Mouse (Mus musculus) B cell, adult 2 months (primary cell): Measurements from ENCODE around the gene Zfp605.
"Not testable (repeated sequence)": the region's sequence is repeated elsewhere in the genome, so short reads cannot be mapped to it uniquely, and the experiment has no call there.

Experiments used
- DNase-seq, 2 experiments: peaks; one replicate each; pipeline ENCODE4 v3.0.0; 2022

Gene Zfp605

GRCm38 (mm10) chr5:110109991-110110441, at the start of gene Zfp605:
TSS of gene Zfp605 (plus strand) at chr5:110110092.
- peak; percentile 82 to 84 for DNase-seq

GRCm38 (mm10) chr5:110072413-110072812, 37.5 kb upstream of the Zfp605 start, which contains the start of gene Gm17655:
TSS of gene Gm17655 (minus strand) at chr5:110072513.
- DNase-seq = not testable (repeated sequence)

DNA sequence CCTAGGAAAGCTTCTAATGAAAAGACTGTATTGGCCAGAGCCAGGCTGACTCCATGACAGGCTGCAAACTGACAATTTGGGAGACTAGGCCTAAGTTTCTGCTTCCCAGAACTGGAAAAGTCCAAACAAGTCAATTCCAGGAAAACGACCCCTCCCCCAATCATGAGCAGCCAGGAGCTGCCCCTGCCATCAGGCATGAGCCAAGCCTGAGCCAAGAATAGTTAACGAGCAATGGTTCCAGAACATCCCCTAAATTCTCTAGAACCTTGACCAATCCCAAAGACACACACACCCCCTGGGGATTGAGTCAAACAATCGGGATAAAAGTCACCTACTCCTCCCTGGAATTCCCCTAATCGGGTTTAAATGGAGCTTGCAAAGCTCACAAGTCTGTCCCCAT, 26.9 kb upstream of the Zfp605 start:
- DNase-seq = no peak

- no peak for DNase-seq
Measured at GRCm38 (mm10) chr5:110086161-110086866, 23.6 kb upstream of the Zfp605 start.

DNA sequence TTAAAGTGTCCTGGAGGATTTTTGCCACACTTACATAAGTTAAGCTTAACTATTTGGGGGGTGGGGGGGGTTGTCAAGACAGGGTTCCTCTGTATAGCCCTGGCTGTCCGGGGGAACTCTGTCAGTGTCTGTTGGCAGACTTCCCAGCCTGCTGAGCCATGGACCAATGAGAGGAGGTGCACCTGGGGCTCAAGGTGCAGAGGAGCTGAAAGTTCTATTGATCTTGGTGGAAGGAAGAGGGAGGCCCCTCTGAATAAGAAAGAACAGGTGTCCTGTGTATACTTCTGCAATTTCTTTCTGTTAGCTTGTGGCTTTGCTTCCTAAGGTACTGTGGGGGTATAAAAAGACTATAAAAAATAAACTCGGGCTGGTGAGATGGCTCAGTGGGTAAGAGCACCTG, 18.3 kb upstream of the Zfp605 start:
- no peak for DNase-seq

DNA sequence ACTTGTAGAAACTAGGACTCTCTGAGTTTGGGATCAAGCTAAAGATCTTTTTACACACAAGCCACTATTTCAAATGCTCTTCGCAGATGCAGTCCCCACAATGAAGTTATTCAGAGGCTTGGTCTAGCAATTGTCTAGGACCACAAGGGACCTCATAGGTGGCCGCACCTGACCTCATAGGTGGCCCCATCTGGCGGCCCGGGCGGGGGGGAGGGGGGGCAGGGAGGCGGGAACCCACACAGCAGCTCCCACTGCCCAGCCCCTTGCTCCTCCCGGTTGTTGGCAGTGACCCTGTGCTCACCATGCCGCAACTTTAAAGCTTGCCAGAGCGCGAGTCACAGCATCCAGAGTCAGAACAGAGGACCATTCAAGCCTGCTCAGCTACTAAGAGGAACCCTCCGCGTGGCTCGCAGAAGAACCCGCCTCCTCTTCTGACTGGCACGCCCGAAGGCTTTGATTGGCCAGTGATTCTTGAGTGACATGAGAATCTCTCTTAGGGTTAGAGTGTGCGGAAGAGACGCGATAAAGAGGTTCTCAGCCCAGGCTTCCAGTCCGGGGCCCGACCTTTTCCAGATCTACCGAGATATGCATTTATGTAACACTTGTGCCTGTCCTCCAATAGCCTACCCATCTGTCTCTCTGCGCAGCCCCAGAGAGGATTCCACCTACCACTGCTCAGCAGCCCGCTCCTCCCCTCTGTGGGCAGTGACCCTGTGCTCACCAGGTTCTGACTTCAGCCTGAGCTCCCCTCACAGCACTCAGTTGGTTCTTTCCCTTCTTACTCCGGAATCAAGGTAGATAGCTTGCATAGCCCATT, 15.7 kb upstream of the Zfp605 start, which contains the start of gene Gm35315:
Gene Gm35315, minus strand, starts transcription at position 391 of the 817 bp plus-strand sequence.
- DNase-seq = peak; percentile 82 to 84

- DNase-seq = no peak
Measured at GRCm38 (mm10) chr5:110094847-110095213, 15.1 kb upstream of the Zfp605 start.

GRCm38 (mm10) chr5:110098991-110099477, 10.9 kb upstream of the Zfp605 start:
- DNase-seq = no peak

GRCm38 (mm10) chr5:110099656-110100580, 10.0 kb upstream of the Zfp605 start, which contains the start of gene Plcxd1:
TSS of gene Plcxd1 (plus strand) at chr5:110099969.
- DNase-seq = peak in 1 of 2 experiments; percentile 6

GRCm38 (mm10) chr5:110100921-110101631, 8.8 kb upstream of the Zfp605 start:
- DNase-seq = peak; percentile 63 to 68

- peak; percentile 61 to 70 for DNase-seq
Measured at GRCm38 (mm10) chr5:110101716-110102347, 8.1 kb upstream of the Zfp605 start.

DNA sequence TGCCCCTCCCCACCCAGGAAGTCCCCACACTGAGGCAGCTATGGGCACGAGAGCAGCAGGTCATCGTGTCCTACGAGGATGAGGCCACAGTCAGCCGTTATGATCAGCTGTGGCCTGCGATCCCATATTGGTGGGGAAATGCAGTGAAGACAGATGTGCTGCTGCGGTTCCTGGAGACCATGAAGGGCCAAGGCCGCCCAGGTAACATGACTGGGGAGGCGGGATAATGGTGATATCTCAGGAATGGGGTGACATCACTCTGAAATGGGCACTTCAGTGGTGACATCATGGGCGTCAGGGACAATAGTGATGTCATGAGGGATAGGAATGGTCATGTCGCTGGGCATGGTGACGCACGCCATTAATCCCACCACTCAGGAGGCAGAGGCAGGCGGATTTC, 7.5 kb upstream of the Zfp605 start:
- no peak for DNase-seq

DNA sequence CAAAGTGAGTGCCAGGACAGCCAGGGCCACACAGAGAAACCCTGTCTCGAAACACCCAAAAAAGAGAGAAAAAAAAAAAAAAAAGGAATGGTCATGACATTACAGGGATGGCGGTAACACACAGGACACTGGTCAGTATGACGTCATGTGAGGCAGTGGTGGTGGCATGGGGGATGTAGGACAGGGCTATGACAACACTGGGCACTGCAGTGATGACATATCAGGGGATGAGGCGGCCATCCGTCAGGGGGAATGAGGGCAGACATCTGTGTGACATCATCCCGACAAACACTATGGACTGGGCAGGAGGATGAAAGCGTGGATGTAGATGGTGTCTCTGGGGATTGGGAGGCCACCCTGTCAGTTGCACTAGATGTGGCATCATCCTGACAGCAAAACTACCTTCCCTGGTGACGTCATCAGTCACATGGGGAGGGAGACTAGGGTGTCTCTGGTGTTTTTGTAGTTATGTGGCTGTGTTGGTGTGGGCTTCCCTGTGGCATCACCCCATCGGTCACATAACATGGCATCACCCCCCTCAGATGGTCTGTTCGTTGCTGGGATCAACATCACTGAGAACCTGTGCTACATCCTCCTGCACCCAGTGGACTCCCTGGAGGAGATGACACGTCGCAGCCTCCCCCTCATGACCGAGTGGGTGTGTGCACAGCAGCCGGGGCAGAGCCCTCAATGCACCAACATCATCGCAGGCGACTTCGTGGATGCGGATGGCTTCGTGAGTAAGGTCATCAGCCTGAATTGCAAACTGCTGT, 6.9 kb upstream of the Zfp605 start:
- DNase-seq = no peak

DNA sequence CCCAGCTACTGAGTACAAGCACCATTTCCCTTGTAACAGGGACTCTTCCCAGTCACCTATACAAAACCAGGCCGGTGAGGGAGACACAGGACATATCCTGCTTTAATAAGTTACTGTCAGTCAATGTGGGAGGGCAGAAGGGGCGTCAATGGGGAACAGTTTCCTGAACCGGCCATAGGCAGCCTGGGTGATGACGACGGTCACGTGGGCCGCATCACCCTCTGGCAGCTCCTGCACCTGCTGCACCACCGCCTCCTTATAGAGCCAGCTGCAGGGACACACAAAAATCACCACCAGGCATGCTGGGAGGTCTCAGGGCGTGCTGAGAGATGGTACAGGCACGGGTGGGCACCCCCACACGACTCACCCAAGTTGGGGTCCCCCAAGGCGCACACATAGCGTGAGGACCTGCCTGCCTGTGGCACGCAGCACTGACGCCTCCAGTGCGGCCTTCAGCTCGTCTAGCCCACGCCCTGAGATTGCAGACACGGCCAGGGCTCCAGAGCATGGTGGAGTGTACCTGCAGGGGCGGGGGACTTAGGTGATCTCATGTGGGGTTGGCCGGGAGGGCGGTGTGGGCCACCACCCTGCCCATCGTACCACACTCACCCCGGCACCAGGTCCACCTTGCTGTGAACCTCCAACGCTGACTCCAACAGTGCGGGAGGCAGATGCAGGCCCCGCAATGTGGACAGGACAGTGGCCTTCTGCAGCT, 5.8 kb upstream of the Zfp605 start:
- DNase-seq = no peak

GRCm38 (mm10) chr5:110104616-110105380, 5.1 kb upstream of the Zfp605 start:
- no peak for DNase-seq

GRCm38 (mm10) chr5:110106140-110106871, 3.6 kb upstream of the Zfp605 start:
- DNase-seq = peak in 1 of 2 experiments; percentile 2

DNA sequence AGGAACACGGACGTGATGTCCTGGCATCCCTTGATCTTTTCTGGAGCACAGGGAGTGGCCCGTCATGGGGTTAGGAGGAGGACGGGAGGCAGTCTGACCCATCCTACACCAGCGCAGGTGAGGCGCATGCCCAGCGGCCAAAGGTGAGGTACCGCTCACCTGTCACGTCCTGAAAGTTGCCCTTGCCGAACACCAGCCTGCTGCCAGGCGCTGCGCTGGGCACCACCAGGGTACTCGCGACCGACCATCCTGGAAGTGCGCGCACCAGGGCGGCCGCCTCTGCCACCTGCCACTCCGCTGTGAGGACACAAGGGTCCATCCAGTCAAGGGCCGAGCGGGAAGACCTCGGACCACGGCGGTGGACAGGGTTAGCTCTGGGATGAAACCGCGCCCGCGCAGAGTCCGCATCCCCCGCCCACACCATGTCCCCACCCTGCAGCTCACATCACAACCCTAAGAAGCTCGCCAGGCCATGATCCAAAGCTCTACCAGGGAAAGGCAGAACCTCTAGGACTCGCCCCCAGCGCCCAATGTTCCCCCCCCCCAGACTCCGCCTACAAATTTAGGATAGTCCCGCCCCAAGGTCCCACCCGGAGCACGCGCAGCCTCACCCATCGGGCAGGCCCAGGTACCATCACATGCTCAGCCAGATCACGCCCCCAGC, 2.9 kb upstream of the Zfp605 start:
- peak; percentile 17 to 24 for DNase-seq
